Mouse (Mus musculus) intestine, embryonic 14.5 days (tissue): Measurements from ENCODE around the gene Hexim1. TPM values are rescaled to one million over a fixed set of nuclear protein-coding genes. Genes with fewer than 3 reads are reported as not detected.

Experiments
- ATAC-seq: fragments of 200-750 bp; cut with Nextera tagmentation; replicated peaks from 2 replicates; pipeline ENCODE4 v1.8.0; 2017; ENCODE audit warnings: low read depth, moderate number of reproducible peaks, moderate TSS enrichment, moderate library complexity; ENCODE audit not compliant: low FRiP score, low TSS enrichment
- DNase-seq: peaks from one replicate; pipeline ENCODE4 v3.0.0-alpha.2; 2018; ENCODE audit warnings: low spot score
- H3K27ac ChIP-seq: fragments of 300-500 bp; sonication (generic); 2 replicates; pipeline ENCODE4 v1.5.1; 2014; ENCODE audit warnings: low read depth, mild to moderate bottlenecking, control low read depth
- H3K27me3 ChIP-seq: fragments of 300-500 bp; sonication (generic); replicated peaks from 2 replicates; pipeline ENCODE4 v1.6.1; 2014; ENCODE audit warnings: low read length, control low read depth; ENCODE audit not compliant: control insufficient read depth, insufficient read depth
- H3K36me3 ChIP-seq: fragments of 300-500 bp; sonication (generic); 2 replicates; pipeline ENCODE4 v1.6.1; 2014; ENCODE audit warnings: low read length, control low read depth; ENCODE audit not compliant: control insufficient read depth, insufficient read depth
- H3K4me1 ChIP-seq: fragments of 300-500 bp; sonication (generic); replicated peaks from 2 replicates; pipeline ENCODE4 v1.6.1; 2014; ENCODE audit warnings: low read length, control low read depth, mixed read lengths; ENCODE audit not compliant: control insufficient read depth, insufficient read depth
- H3K4me2 ChIP-seq: fragments of 300-500 bp; sonication (generic); 2 replicates; pipeline ENCODE4 v1.6.1; 2014; ENCODE audit warnings: low read length
- H3K4me3 ChIP-seq: fragments of 300-500 bp; sonication (generic); 2 replicates; pipeline ENCODE4 v1.5.1; 2014; ENCODE audit warnings: low read depth, low read length, control low read depth, mixed read lengths
- H3K9ac ChIP-seq: fragments of 300-500 bp; sonication (generic); 2 replicates; pipeline ENCODE4 v1.6.1; 2014; ENCODE audit warnings: mild to moderate bottlenecking, low read length
- H3K9me3 ChIP-seq: fragments of 300-500 bp; sonication (generic); 2 replicates; pipeline ENCODE4 v1.6.1; 2016; ENCODE audit warnings: low read length, control low read depth; ENCODE audit not compliant: control insufficient read depth
- WGBS: fragments of 180-500 bp; shearing (Covaris S2); extraction: QIAGEN DNeasy Blood & Tissue Kit; methylation state at CpG from one replicate; pipeline ENCODE4 v1.1.7; 2014; 5-methylcytosine and 5-hydroxymethylcytosine counted together
- polyA plus RNA-seq: library from polyadenylated mRNA; unstranded; fragments of >200 nt; fragmentation: Nextera tagmentation; extraction: Ambion mirVana; gene quantifications from 2 replicates; pipeline ENCODE4 v1.2.1, GENCODE M21; 2014

Hexim1 gene
- polyA plus RNA-seq, 1 experiment from 2014 or later, result 6.8 TPM

DNA sequence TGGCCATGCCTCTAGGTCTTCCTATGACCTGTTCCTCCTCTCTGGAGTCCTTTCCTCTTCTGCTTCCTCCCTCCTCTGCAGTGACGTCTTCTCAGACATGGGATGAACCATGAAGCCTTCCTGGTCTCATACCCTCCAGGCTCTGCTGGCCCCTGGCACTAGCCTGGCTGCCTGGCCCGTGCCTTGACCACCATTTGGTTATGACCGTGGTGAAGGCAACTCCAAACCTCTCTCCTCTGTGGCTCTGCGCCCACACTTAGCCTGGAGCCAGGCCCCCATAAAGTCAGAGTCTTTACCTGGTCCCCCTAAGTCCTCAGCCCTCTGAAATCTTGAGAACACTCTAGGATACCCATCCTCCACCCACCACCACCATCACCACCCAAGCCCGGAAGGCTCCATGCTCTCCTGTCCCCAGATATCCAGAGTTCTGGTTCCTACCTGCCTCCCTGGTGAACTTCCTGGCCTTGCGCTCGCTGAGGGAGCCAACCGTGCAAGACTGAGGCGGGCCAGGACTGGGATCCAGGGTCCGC is 41.8 kb upstream of the Hexim1 start:
- Histone ChIP-seq H3K9ac (no peak overlapping the region), H3K27me3 (no peaks in the 10 kb centered on the region), H3K27ac (no peak overlapping the region), H3K4me3 (no peak overlapping the region), H3K9me3 (no peaks in the 10 kb centered on the region), H3K36me3 (peaks cover 15% of the 10 kb centered on the region; the same call in 1 of the 2 replicates), H3K4me2 (no peak overlapping the region), H3K4me1 (no peaks in the 10 kb centered on the region)
- DNase-seq, result no peak
- WGBS, result 63% methylated on average over 10 of the region's 10 CpGs
- no peak for ATAC-seq

DNA sequence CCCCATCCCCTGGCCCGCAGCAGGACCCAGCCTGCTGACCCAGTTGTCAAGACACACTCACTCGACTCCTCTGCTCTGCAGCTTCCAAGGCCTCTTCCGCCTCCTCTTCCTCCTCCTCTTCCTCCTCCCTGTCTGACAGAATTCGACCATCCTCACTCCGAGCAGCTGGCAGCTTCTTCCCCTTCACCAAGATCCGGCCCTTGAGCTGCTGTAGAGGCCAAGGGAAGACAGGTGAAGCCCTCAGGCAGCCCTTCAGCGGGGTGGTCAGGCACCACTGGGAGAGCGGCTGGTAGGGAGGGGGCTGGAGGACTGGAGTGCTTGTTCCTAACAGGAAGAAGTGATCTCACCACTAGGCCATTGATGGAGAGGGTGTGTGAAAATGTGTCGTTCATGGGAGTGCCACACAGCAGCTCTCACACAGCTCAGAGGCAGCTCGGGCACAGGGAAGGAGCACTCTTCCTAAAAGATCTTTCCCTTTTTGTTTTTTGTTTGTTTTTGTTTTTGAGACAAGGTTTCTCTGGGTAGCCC is 41.2 kb upstream of the Hexim1 start:
- H3K4me1 ChIP-seq, result no peaks in the 10 kb centered on the region
- 35% methylated on average over 10 of the region's 10 CpGs for WGBS
- H3K36me3 ChIP-seq, result 0 out of 2 replicates have a peak, but pooled peaks cover 9% of the 10 kb centered on the region
- DNase-seq (no peak), ATAC-seq (no peak)
- no peak overlapping the region for H3K4me2 ChIP-seq
- H3K9ac ChIP-seq, result no peak overlapping the region
- H3K9me3 ChIP-seq, result no peaks in the 10 kb centered on the region
- H3K27me3 ChIP-seq, result peaks cover 1% of the 10 kb centered on the region; the same call in 1 of the 2 replicates
- no peak overlapping the region for H3K27ac ChIP-seq
- no peak overlapping the region for H3K4me3 ChIP-seq

DNA sequence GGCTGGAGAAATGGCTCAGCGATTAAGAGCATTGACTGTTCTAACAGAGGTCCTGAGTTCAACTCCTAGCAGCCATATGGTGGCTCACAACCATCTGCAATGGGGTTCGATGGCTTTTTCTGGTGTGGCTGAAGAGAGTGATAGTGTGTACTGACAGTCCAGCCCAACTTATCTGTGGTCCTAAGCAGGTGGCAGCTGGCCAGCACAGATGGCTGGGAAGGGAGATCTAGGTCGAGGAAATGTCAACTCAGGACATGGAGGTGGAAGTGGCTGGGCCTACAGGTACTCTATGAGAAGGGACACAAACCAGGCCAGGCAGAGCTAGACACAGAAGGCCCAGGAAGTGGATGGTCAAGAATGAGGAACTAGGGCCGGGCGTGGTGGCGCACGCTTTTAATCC is 40.0 kb upstream of the Hexim1 start:
- Histone ChIP-seq H3K4me1 (peaks cover 7% of the 10 kb centered on the region), H3K9me3 (no peaks in the 10 kb centered on the region), H3K9ac (no peak overlapping the region), H3K4me3 (no peak overlapping the region), H3K27ac (no peak overlapping the region), H3K4me2 (no peak overlapping the region), H3K36me3 (no peaks in the 10 kb centered on the region), H3K27me3 (peaks cover 10% of the 10 kb centered on the region)
- ATAC-seq (no peak), DNase-seq (no peak)
- 89% methylated on average over 7 of the region's 7 CpGs for WGBS

DNA sequence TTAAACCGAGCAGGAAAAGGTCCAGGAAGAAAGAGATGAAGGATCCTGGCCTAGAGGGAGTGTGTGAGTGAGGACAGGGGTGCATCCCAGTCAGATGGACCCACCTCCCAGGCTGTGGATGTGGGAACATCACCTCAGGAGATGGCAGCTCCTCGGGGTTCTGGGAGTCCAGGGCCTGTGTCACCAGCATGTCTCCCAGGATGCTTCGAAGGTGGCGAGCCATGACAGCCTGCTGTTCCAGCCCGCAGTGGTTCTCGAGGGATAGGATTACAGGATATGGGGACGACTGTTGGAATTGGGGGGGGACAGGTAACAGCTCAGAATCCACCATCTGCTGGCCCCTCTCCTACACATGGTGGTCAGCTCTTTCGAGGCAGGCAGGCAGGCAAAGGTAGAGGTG is 39.5 kb upstream of the Hexim1 start:
- peaks cover 7% of the 10 kb centered on the region for H3K4me1 ChIP-seq
- H3K27ac ChIP-seq, result no peak overlapping the region
- no peaks in the 10 kb centered on the region for H3K9me3 ChIP-seq
- H3K4me2 ChIP-seq, result no peak overlapping the region
- H3K36me3 ChIP-seq, result no peaks in the 10 kb centered on the region
- WGBS, result 85% methylated on average over 8 of the region's 8 CpGs
- ATAC-seq (no peak), DNase-seq (no peak)
- no peak overlapping the region for H3K9ac ChIP-seq
- peaks cover 16% of the 10 kb centered on the region for H3K27me3 ChIP-seq
- H3K4me3 ChIP-seq, result no peak overlapping the region

DNA sequence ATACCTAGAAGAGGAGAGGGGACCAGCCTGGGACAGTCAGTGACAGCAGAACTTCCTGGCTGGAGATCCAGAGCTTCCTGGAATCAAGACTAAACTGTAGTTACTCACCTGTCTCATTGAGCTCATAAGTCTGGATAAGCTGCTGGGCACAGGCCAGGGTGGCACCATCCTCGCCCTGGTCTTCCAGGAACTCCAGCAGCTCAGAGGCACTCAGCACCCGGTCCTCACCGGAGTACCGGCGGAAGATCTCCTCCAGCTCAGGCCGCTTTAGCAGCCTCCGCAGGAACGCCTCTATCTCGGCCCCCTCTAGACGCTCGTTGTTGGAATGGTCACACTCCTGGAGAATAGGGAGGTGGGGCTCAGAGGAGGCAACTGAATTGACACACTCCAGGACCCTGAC is 37.9 kb upstream of the Hexim1 start:
- Histone ChIP-seq H3K27ac (no peak overlapping the region), H3K9me3 (no peaks in the 10 kb centered on the region), H3K4me1 (peaks cover 7% of the 10 kb centered on the region), H3K9ac (no peak overlapping the region), H3K4me3 (no peak overlapping the region), H3K27me3 (peaks cover 21% of the 10 kb centered on the region), H3K36me3 (no peaks in the 10 kb centered on the region), H3K4me2 (no peak overlapping the region)
- no peak for ATAC-seq
- 84% methylated on average over 11 of the region's 11 CpGs for WGBS
- DNase-seq, result no peak

DNA sequence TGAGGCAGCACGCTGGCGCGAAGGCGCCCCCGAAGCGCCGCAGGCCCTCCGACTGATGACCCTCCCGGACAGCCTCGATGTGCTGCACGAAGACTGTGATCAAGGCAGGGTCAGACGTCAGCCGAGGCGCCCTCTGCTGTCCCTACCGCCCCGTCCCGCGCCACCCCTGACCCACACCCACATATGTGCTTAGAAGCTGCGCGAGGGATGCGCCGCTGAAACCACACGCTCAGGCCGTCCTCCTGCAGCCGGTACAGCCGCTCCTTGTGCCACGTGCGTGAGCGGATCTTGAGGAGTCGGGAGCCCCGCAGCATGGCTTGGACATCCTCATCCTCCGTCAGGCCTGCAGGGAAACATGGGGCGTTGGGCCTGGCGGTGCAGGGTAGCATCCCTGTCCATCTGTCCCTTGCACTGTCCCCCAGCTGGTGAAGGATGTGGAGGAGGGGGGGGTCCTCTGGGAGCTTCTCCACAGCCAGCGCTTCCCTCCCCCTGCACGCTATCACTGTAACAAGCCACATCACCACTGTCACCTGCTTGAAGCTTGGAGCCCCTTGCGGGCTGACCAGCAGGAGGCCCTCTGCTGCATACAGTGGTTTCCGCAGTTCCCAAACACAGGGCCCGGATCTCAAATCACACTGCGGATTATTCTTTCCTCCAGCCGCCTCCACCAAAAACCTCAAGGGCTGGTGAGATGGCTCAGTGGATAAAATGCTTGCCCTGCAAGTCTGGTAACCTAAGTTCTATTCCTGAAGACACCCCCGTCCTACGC is 35.5 kb upstream of the Hexim1 start:
- no peaks in the 10 kb centered on the region for H3K9me3 ChIP-seq
- H3K4me3 ChIP-seq, result peak overlapping the region; percentile 29
- H3K27me3 ChIP-seq, result peaks cover 21% of the 10 kb centered on the region
- peaks cover 7% of the 10 kb centered on the region for H3K4me1 ChIP-seq
- H3K4me2 ChIP-seq, result peak overlapping the region; percentile 50
- H3K36me3 ChIP-seq, result no peaks in the 10 kb centered on the region
- WGBS, result 3% methylated on average over 42 of the region's 43 CpGs
- DNase-seq (peak; percentile 77), ATAC-seq (peak; percentile 58; the same call in 1 of the 2 replicates)
- no peak overlapping the region for H3K27ac ChIP-seq
- peak overlapping the region; percentile 23; the same call in 1 of the 2 replicates for H3K9ac ChIP-seq

DNA sequence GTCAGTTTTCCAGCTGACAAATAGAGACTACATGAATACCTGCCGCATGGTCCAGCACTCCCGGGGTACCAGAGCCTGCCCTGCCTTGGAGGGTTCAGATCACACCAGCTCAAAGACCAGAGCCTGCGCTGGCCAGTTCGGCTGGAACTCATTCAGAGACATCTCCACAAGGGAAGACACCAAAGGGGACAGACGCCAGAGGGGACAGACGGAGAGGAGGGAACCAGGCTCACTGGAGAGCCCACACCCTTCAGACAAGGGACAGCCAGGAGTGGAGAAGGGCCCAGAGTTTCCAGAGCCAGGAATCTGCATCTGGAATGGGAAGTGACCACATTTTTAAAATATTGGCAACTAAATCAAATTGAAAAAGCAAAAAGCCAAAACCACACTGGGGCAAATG is 34.4 kb upstream of the Hexim1 start:
- Histone ChIP-seq H3K4me3 (no peak overlapping the region), H3K9ac (no peak overlapping the region), H3K4me2 (no peak overlapping the region), H3K36me3 (no peaks in the 10 kb centered on the region), H3K27me3 (peaks cover 21% of the 10 kb centered on the region), H3K27ac (no peak overlapping the region), H3K9me3 (no peaks in the 10 kb centered on the region), H3K4me1 (peaks cover 7% of the 10 kb centered on the region)
- DNase-seq, result no peak
- 67% methylated on average over 6 of the region's 6 CpGs for WGBS
- no peak for ATAC-seq

DNA sequence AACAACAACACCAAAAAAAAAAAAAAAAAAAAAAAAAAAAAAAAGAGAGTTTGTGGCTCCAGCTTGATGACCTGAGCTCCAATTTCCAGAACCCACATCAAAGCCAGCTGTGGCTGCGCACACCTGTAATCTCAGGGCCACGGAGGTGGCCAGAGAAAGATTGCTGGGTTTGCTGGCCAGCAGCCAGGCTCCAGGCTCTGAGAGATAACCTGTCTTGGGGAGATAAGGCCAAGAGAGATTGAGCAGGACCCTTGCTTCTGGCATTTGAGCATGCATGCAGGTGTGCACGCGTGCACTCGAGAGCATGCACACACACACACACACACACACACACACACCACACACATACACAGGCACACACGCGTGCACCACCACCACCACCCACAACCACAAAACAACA is 22.7 kb upstream of the Hexim1 start:
- DNase-seq (no peak), ATAC-seq (no peak)
- Histone ChIP-seq H3K9ac (no peak overlapping the region), H3K4me1 (peaks cover 11% of the 10 kb centered on the region), H3K4me3 (no peak overlapping the region), H3K36me3 (no peaks in the 10 kb centered on the region), H3K4me2 (no peak overlapping the region), H3K27me3 (no peaks in the 10 kb centered on the region), H3K27ac (no peak overlapping the region), H3K9me3 (no peaks in the 10 kb centered on the region)
- WGBS, result 85% methylated on average over 7 of the region's 7 CpGs
